Mouse (Mus musculus) liver, embryonic 13.5 days (tissue): ENCODE measurements around the gene Smo. TPM values are rescaled to one million over a fixed set of nuclear protein-coding genes. Genes with fewer than 3 reads are reported as not detected.

Experiments
- ATAC-seq: fragments of 200-750 bp; cut with Nextera tagmentation; 2 replicates; pipeline ENCODE4 v1.8.0; 2017; ENCODE audit warnings: low read depth, mild to moderate bottlenecking, moderate number of reproducible peaks, moderate library complexity
- DNase-seq: peaks from one replicate; pipeline ENCODE4 v3.0.0; 2022
- H3K27ac ChIP-seq: fragments of 300-500 bp; sonication (generic); 2 replicates; pipeline ENCODE4 v1.5.1; 2015; ENCODE audit warnings: moderate library complexity, mild to moderate bottlenecking, inconsistent platforms
- H3K27me3 ChIP-seq: fragments of 300-500 bp; sonication (generic); 2 replicates; pipeline ENCODE4 v1.6.1; 2015; ENCODE audit warnings: mild to moderate bottlenecking, inconsistent platforms
- H3K36me3 ChIP-seq: fragments of 300-500 bp; sonication (generic); 2 replicates; pipeline ENCODE4 v1.6.1; 2015; ENCODE audit warnings: mild to moderate bottlenecking, inconsistent platforms
- H3K4me1 ChIP-seq: fragments of 300-500 bp; sonication (generic); replicated peaks from 2 replicates; pipeline ENCODE4 v1.6.1; 2015; ENCODE audit warnings: inconsistent platforms
- H3K4me2 ChIP-seq: fragments of 300-500 bp; sonication (generic); 2 replicates; pipeline ENCODE4 v1.6.1; 2015; ENCODE audit warnings: inconsistent platforms, mild to moderate bottlenecking, moderate library complexity
- H3K4me3 ChIP-seq: fragments of 300-500 bp; sonication (generic); replicated peaks from 2 replicates; pipeline ENCODE4 v1.5.1; 2015; ENCODE audit warnings: mild to moderate bottlenecking, inconsistent platforms
- H3K9ac ChIP-seq: fragments of 300-500 bp; sonication (generic); 2 replicates; pipeline ENCODE4 v1.6.1; 2015; ENCODE audit warnings: mild to moderate bottlenecking, inconsistent platforms
- H3K9me3 ChIP-seq: fragments of 300-500 bp; sonication (generic); replicated peaks from 2 replicates; pipeline ENCODE4 v1.6.1; 2016; ENCODE audit warnings: inconsistent platforms
- WGBS: fragments of 180-500 bp; shearing (Covaris S2); methylation state at CpG from one replicate; pipeline ENCODE4 v1.1.7; 2015; ENCODE audit not compliant: insufficient replicate concordance; 5-methylcytosine and 5-hydroxymethylcytosine counted together
- polyA plus RNA-seq: library from polyadenylated mRNA; unstranded; fragments of >200 nt; fragmentation: Nextera tagmentation; extraction: Ambion mirVana; gene quantifications from 2 replicates; pipeline ENCODE4 v1.2.1, GENCODE M21; 2015

Gene Smo
- polyA plus RNA-seq, 1 experiment from 2014 or later = 3.4 TPM

DNA sequence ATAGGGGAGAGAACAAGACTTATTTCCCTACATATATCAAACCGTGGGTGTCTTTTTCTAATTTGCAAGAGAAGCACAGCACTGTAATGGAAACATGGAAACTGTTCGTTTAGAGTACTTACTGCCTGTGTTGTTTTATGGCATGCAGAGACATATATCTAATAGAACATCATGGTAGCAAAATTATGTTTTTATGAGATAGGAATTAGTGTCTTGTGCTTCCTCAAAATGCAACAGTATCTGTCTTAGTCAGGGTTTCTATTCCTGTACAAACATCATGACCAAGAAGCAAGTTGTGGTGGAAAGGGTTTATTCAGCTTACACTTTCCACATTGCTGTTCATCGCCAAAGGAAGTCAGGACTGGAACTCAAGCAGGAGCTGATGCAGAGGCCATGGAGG lies 33.2 kb upstream of the Smo start:
- WGBS = 36% methylated on average over 3 of the region's 3 CpGs
- DNase-seq (no peak), ATAC-seq (no peak)
- Histone ChIP-seq H3K36me3 (peaks cover 67% of the 10 kb centered on the region), H3K27ac (peak overlapping the region; percentile 100), H3K4me1 (peaks cover 93% of the 10 kb centered on the region), H3K27me3 (no peaks in the 10 kb centered on the region), H3K4me2 (peak overlapping the region; percentile 82), H3K4me3 (peak overlapping the region; percentile 58), H3K9ac (peak overlapping the region; percentile 86), H3K9me3 (no peaks in the 10 kb centered on the region)

GRCm38 (mm10) chr6:29704143-29704542 lies 31.2 kb upstream of the Smo start:
- H3K9ac ChIP-seq = peak overlapping the region; percentile 53
- peaks cover 78% of the 10 kb centered on the region for H3K36me3 ChIP-seq
- H3K27ac ChIP-seq = peak overlapping the region; percentile 72
- DNase-seq (no peak), ATAC-seq (no peak)
- H3K27me3 ChIP-seq = no peaks in the 10 kb centered on the region
- peak overlapping the region; percentile 39 for H3K4me2 ChIP-seq
- H3K9me3 ChIP-seq = no peaks in the 10 kb centered on the region
- H3K4me1 ChIP-seq = peaks cover 91% of the 10 kb centered on the region
- peak overlapping the region; percentile 21; the same call in 1 of the 2 replicates for H3K4me3 ChIP-seq
- WGBS = 44% methylated on average over 5 of the region's 5 CpGs

DNA sequence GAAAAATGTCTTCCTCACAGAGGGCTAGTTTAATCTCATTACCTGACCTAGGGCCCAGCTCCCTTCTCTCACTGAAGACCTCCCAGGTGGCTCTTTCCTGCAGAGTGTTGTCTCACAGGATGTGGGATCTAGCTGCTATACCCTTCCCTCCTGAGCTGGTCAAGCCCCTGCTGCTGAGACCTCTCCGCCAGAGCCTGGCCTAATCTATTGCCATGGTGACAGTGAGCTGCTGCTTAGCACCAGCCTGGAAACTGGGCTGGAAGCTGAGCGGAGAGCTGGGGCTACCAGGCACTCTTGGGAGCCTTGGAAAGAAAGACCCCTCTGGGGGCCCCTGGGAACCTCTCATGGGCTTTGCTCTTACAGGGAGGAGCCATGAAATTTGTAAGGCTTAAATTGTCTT lies 27.4 kb upstream of the Smo start:
- DNase-seq = no peak
- ATAC-seq = no peak
- Histone ChIP-seq H3K27ac (0 out of 2 replicates have a peak overlapping the region, but pooled peaks have one; percentile 24), H3K36me3 (peaks cover 94% of the 10 kb centered on the region), H3K4me3 (no peak overlapping the region), H3K9ac (peak overlapping the region; percentile 22; the same call in 1 of the 2 replicates), H3K4me1 (peaks cover 77% of the 10 kb centered on the region), H3K4me2 (no peak overlapping the region), H3K9me3 (no peaks in the 10 kb centered on the region), H3K27me3 (no peaks in the 10 kb centered on the region)
- 71% methylated on average over 2 of the region's 2 CpGs for WGBS

GRCm38 (mm10) chr6:29711318-29711717 lies 24.0 kb upstream of the Smo start:
- Histone ChIP-seq H3K4me3 (no peak overlapping the region), H3K27me3 (no peaks in the 10 kb centered on the region), H3K36me3 (peaks cover 98% of the 10 kb centered on the region), H3K9ac (no peak overlapping the region), H3K4me2 (no peak overlapping the region), H3K27ac (no peak overlapping the region), H3K4me1 (peaks cover 44% of the 10 kb centered on the region), H3K9me3 (no peaks in the 10 kb centered on the region)
- DNase-seq (no peak), ATAC-seq (no peak)
- WGBS = 75% methylated on average over 3 of the region's 3 CpGs

- H3K36me3 ChIP-seq = peaks cover 98% of the 10 kb centered on the region
- H3K27ac ChIP-seq = no peak overlapping the region
- no peak for DNase-seq
- H3K4me1 ChIP-seq = peaks cover 44% of the 10 kb centered on the region
- 0 out of 2 replicates have a peak, but pooled peaks have one; percentile 15 for ATAC-seq
- no peak overlapping the region for H3K4me2 ChIP-seq
- no peaks in the 10 kb centered on the region for H3K9me3 ChIP-seq
- H3K9ac ChIP-seq = no peak overlapping the region
- no peak overlapping the region for H3K4me3 ChIP-seq
- whole genome bisulfite sequencing = 43% methylated on average over 3 of the region's 3 CpGs
- no peaks in the 10 kb centered on the region for H3K27me3 ChIP-seq
Observed at GRCm38 (mm10) chr6:29712011-29712584, 23.2 kb upstream of the Smo start.

DNA sequence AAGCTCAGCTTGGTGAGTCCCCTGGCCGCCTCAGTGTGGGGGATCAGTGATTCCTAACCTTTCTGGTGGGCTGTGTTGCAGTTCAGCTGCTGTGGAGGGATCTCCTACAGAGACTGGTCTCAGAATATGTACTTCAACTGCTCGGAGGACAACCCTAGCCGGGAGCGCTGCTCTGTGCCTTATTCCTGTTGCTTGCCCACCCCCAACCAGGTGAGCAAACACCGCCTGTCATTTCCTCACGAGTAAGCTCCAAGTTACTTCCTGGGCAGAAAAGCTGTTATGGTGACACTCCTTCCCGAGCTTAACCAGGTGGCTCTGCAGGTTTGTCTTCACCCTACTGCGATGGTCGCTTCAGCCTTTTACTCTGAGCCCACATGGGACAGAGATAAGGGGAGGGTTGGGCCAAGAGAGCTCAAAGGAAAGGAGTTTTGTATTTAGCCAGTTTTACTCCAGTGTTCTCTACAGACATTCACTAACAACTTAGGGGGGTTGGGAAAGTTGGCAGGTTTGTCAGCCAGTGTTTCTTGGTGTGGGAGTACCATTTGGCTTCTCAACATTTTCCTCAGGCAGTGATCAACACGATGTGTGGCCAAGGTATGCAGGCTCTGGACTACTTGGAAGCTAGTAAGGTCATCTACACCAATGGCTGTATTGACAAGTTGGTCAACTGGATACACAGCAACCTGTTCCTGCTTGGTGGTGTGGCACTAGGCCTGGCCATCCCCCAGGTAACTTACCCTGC lies 18.5 kb upstream of the Smo start:
- H3K4me3 ChIP-seq = no peak overlapping the region
- H3K9me3 ChIP-seq = no peaks in the 10 kb centered on the region
- H3K4me1 ChIP-seq = peaks cover 27% of the 10 kb centered on the region
- H3K27ac ChIP-seq = peak overlapping the region; percentile 5; the same call in 1 of the 2 replicates
- ATAC-seq (no peak), DNase-seq (no peak)
- no peak overlapping the region for H3K9ac ChIP-seq
- 0 out of 2 replicates have a peak, but pooled peaks cover 4% of the 10 kb centered on the region for H3K27me3 ChIP-seq
- 63% methylated on average over 10 of the region's 10 CpGs for WGBS
- H3K36me3 ChIP-seq = peaks cover 90% of the 10 kb centered on the region
- no peak overlapping the region for H3K4me2 ChIP-seq

- H3K4me2 ChIP-seq = no peak overlapping the region
- H3K27me3 ChIP-seq = 0 out of 2 replicates have a peak, but pooled peaks cover 4% of the 10 kb centered on the region
- no peaks in the 10 kb centered on the region for H3K9me3 ChIP-seq
- no peak overlapping the region for H3K4me3 ChIP-seq
- ATAC-seq (no peak), DNase-seq (no peak)
- peak overlapping the region; percentile 32 for H3K27ac ChIP-seq
- H3K36me3 ChIP-seq = peaks cover 83% of the 10 kb centered on the region
- H3K9ac ChIP-seq = no peak overlapping the region
- peaks cover 27% of the 10 kb centered on the region for H3K4me1 ChIP-seq
- WGBS = 71% methylated on average over 10 of the region's 10 CpGs
Observed at GRCm38 (mm10) chr6:29717541-29717940, 17.8 kb upstream of the Smo start.

- H3K4me3 ChIP-seq = no peak overlapping the region
- H3K9me3 ChIP-seq = no peaks in the 10 kb centered on the region
- 0 out of 2 replicates have a peak, but pooled peaks cover 4% of the 10 kb centered on the region for H3K27me3 ChIP-seq
- ATAC-seq (no peak), DNase-seq (no peak)
- H3K27ac ChIP-seq = peak overlapping the region; percentile 32
- no peak overlapping the region for H3K4me2 ChIP-seq
- peaks cover 78% of the 10 kb centered on the region for H3K36me3 ChIP-seq
- H3K4me1 ChIP-seq = peaks cover 27% of the 10 kb centered on the region
- 54% methylated on average over 14 of the region's 14 CpGs for WGBS
- H3K9ac ChIP-seq = no peak overlapping the region
Observed at GRCm38 (mm10) chr6:29717952-29718521, 17.3 kb upstream of the Smo start.

- Histone ChIP-seq H3K4me1 (peaks cover 27% of the 10 kb centered on the region), H3K36me3 (peaks cover 71% of the 10 kb centered on the region), H3K4me2 (peak overlapping the region; percentile 43), H3K4me3 (peak overlapping the region; percentile 21), H3K27me3 (0 out of 2 replicates have a peak, but pooled peaks cover 4% of the 10 kb centered on the region), H3K9me3 (no peaks in the 10 kb centered on the region), H3K9ac (no peak overlapping the region), H3K27ac (peak overlapping the region; percentile 66)
- ATAC-seq (peak; percentile 16; the same call in 1 of the 2 replicates), DNase-seq (no peak)
- WGBS = 25% methylated on average over 15 of the region's 15 CpGs
Observed at GRCm38 (mm10) chr6:29718894-29719329, 16.4 kb upstream of the Smo start.

DNA sequence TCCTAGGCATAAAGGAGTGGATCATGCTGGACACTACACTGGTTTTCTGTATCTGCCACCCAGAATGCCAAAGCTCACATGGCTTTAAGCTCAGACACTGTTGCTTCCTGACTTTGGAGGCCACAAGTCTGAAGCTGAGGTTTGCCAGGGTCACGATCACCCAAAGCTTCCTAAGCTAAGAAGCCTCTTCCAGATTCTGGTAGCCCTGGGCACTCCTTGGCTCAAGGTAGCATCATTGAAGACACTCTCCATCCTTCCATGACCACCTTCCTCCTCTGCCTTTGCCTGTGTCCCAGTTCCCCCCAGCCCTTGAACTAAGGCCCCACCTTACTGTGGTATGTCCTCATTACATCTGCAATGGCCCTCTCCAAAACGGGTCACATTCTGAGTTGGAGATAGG lies 13.4 kb upstream of the Smo start:
- no peak overlapping the region for H3K9ac ChIP-seq
- H3K4me2 ChIP-seq = no peak overlapping the region
- no peak for ATAC-seq
- peaks cover 41% of the 10 kb centered on the region for H3K36me3 ChIP-seq
- peaks cover 21% of the 10 kb centered on the region for H3K4me1 ChIP-seq
- no peak overlapping the region for H3K4me3 ChIP-seq
- no peak for DNase-seq
- 66% methylated on average over 2 of the region's 2 CpGs for WGBS
- H3K27ac ChIP-seq = no peak overlapping the region
- H3K9me3 ChIP-seq = no peaks in the 10 kb centered on the region
- H3K27me3 ChIP-seq = 0 out of 2 replicates have a peak, but pooled peaks cover 4% of the 10 kb centered on the region

DNA sequence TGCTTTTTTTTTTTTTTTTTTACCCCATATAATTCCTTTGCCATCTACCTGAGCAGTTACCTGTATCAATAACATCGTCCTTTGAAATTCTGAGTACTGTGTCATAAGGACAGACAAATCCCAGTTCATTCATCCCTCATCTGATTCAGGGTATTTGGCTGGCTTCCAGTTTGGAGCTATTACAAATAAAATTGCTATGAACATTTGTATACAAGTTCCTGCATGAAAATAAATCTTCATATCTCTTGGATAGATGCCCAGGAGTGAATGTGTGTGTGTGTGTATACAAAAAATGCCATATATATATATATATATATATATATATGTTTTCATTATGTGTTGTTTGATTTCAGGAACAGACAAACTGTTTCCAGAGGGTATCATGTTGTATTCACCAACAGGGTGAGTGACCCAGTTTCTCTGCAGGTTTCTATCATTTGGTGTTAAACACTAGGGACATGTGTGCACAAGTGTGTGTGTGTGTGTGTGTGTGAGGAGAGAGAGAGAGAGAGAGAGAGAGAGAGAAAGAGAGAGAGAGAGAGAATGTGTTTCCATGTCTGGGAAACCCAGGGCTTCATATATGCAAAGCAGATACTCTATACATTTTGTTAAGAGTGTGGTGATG lies 8.6 kb upstream of the Smo start:
- Histone ChIP-seq H3K4me2 (no peak overlapping the region), H3K9me3 (no peaks in the 10 kb centered on the region), H3K27me3 (peaks cover 13% of the 10 kb centered on the region), H3K4me1 (0 out of 2 replicates have a peak, but pooled peaks cover 3% of the 10 kb centered on the region), H3K36me3 (no peaks in the 10 kb centered on the region), H3K9ac (no peak overlapping the region), H3K4me3 (no peak overlapping the region), H3K27ac (no peak overlapping the region)
- 56% methylated on average over 1 of the region's 1 CpGs for WGBS
- ATAC-seq (no peak), DNase-seq (no peak)
